Mouse (Mus musculus): ENCODE results near the gene Ece1.

DNA sequence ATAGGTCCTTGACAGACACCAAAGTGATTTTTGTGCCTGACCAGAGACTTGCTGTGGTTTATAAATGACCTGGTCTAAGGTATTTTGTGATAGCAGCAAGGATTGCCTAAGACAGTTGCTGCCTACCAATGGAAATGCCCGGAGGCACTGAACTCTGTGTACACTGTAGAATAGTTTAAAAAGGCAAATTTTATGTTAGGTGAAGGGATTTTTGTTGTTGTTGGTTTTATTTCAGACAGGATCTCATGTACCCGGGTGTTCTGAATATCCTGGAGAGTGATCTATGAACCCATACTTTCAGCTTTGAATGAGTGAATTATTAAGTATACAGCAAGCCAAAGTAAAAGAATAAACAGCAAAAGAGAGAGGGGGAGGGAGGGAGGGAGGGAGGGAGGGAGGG lies 37.2 kb upstream of the Ece1 start:
- TF ChIP-seq CTCF (IDR thresholded peaks at IDR 0.05; ENCODE audit: low read depth) (no peak), EP300 (IDR thresholded peaks at IDR 0.05; ENCODE audit: low read depth) (no peak)
